Mouse (Mus musculus): ENCODE measurements around the gene Platr17. TPM values are rescaled to one million over a fixed set of nuclear protein-coding genes. Genes with fewer than 3 reads are reported as not detected.
A peak's percentile ranks its signal among the peaks of the same experiment; 100 is the strongest.

Gene Platr17
- total RNA-seq, 2 experiments from 2014 or later, result 0.57 TPM; not detected in 1

- no peak for DNase-seq (ENCODE audit: low spot score in 2 of 2)
- intact Hi-C loops (cut with DNase I), result no loop called here
Observed at GRCm38 (mm10) chr17:33918293-33919203, 13.6 kb downstream of the Platr17 start.

GRCm38 (mm10) chr17:33919351-33920281 lies 14.7 kb downstream of the Platr17 start:
- peak in 1 of 2 experiments; percentile 42 for DNase-seq (ENCODE audit: low spot score in 2 of 2)
- intact Hi-C loops (cut with DNase I), result no loop called here

- DNase-seq (ENCODE audit: low spot score in 2 of 2), result peak; percentile 84 to 85
- intact Hi-C loops (cut with DNase I), result no loop called here
Observed at GRCm38 (mm10) chr17:33920282-33921097, 15.6 kb downstream of the Platr17 start.

GRCm38 (mm10) chr17:33921361-33921760 lies 16.4 kb downstream of the Platr17 start:
- intact Hi-C loops (cut with DNase I), result no loop called here
- no peak for DNase-seq (ENCODE audit: low spot score in 2 of 2)

GRCm38 (mm10) chr17:33924577-33925283 lies 19.8 kb downstream of the Platr17 start:
- intact Hi-C loops (cut with DNase I), result no loop called here
- DNase-seq (ENCODE audit: low spot score in 2 of 2), result no peak

- intact Hi-C loops (cut with DNase I), result no loop called here
- no peak for DNase-seq (ENCODE audit: low spot score in 2 of 2)
Observed at GRCm38 (mm10) chr17:33925406-33926116, 20.6 kb downstream of the Platr17 start.

- intact Hi-C loops (cut with DNase I), result no loop called here
- DNase-seq (ENCODE audit: low spot score in 2 of 2), result no peak
Observed at GRCm38 (mm10) chr17:33926207-33926932, 21.4 kb downstream of the Platr17 start.

- intact Hi-C loops (cut with DNase I), result no loop called here
- DNase-seq (ENCODE audit: low spot score in 2 of 2), result no peak
Observed at GRCm38 (mm10) chr17:33928251-33928947, 23.5 kb downstream of the Platr17 start.

GRCm38 (mm10) chr17:33929371-33930279 lies 24.7 kb downstream of the Platr17 start, which contains the start of gene Rgl2:
TSS of gene Rgl2 (plus strand) at chr17:33929543.
- DNase-seq (ENCODE audit: low spot score in 2 of 2), result peak; percentile 94
- intact Hi-C loops (cut with DNase I), result loop anchor here (1.0 kb wide), 1 partner anchor 22 kb away; the partner anchor contains the start of gene B3galt4

- peak; percentile 74 to 79 for DNase-seq (ENCODE audit: low spot score in 2 of 2)
- intact Hi-C loops (cut with DNase I), result no loop called here
Observed at GRCm38 (mm10) chr17:33930280-33931158, 25.6 kb downstream of the Platr17 start.

- intact Hi-C loops (cut with DNase I), result no loop called here
- no peak for DNase-seq (ENCODE audit: low spot score in 2 of 2)
Observed at GRCm38 (mm10) chr17:33931159-33931866, 26.4 kb downstream of the Platr17 start.

- DNase-seq (ENCODE audit: low spot score in 2 of 2), result no peak
- intact Hi-C loops (cut with DNase I), result no loop called here
Observed at GRCm38 (mm10) chr17:33931947-33932346, 27.0 kb downstream of the Platr17 start.

GRCm38 (mm10) chr17:33932448-33932847 lies 27.5 kb downstream of the Platr17 start:
- no peak for DNase-seq (ENCODE audit: low spot score in 2 of 2)
- intact Hi-C loops (cut with DNase I), result no loop called here

- intact Hi-C loops (cut with DNase I), result no loop called here
- DNase-seq (ENCODE audit: low spot score in 2 of 2), result no peak
Observed at GRCm38 (mm10) chr17:33932970-33933369, 28.0 kb downstream of the Platr17 start.
